Mouse (Mus musculus): ENCODE data around the gene Hadhb. TPM values are rescaled to one million over a fixed set of nuclear protein-coding genes. Genes with fewer than 3 reads are reported as not detected.
A peak's percentile ranks its signal among the peaks of the same experiment; 100 is the strongest.

The Hadhb gene
- polyA plus RNA-seq, 1 experiment from 2014 or later, result 99.9 TPM

DNA sequence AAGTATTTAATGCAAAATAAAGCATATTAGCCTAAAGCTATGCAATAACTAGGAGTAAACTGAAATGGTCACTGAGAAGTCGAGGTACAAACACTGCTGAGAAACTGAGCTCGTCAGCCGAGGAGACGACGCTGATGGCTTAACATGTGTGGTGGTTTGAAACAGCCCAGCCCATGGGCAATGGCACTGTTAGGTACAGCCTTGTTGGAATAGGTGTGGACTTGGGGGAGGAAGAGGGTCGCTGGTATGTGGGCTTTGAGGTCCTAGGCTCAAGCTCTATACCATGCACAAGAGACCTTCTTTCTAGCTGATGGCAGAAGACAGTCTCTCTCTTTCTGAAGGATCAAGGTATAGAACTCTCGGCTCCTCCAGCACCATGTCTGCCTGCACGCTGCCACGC lies 17.8 kb upstream of the Hadhb start:
- Histone ChIP-seq H3K27me3 (ENCODE audit: control insufficient read depth, insufficient read depth, low read length) (no peaks in the 10 kb centered on the region), H3K27ac (ENCODE audit: low read depth, low read length) (no peak overlapping the region), H3K9ac (ENCODE audit: low read depth, low read length) (no peak overlapping the region), H3K4me2 (replicated peaks; ENCODE audit: low read depth, low read length) (no peak overlapping the region), H3K4me3 (ENCODE audit: low read depth, low read length) (no peak overlapping the region), H3K4me1 (replicated peaks; ENCODE audit: control insufficient read depth, insufficient read depth, low read length) (no peaks in the 10 kb centered on the region), H3K36me3 (ENCODE audit: control insufficient read depth, insufficient read depth, low read length) (peaks cover 3% of the 10 kb centered on the region; the same call in 1 of the 2 replicates), H3K9me3 (ENCODE audit: control insufficient read depth, low read length) (no peaks in the 10 kb centered on the region)
- DNase-seq (ENCODE audit: low spot score) (no peak), ATAC-seq (ENCODE audit: low FRiP score) (no peak)
- 90% methylated on average over 9 of the region's 9 CpGs for WGBS

DNA sequence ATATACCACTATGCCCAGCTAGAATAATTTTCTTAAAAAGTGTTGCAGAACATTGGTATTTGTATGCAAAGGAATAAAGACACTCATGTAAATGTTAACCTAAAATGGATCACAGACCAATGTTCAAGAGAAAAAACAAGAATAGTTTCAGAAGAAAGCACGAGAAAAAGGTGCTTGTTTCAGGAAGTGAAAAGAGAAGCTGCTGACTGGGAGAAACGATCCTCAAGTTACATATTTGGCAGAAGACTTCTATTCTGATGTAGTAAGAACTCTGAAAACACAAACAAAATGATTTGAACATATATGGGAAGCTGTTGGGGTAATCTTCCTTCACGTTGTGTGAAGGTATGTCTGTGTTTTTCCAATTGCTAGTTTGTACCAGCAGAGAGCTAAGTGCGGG lies 16.9 kb upstream of the Hadhb start:
- ATAC-seq (ENCODE audit: low FRiP score) (no peak), DNase-seq (ENCODE audit: low spot score) (no peak)
- WGBS, result 92% methylated on average over 4 of the region's 4 CpGs
- no peak overlapping the region for H3K9ac ChIP-seq (ENCODE audit: low read depth, low read length)
- H3K4me2 ChIP-seq (replicated peaks; ENCODE audit: low read depth, low read length), result no peak overlapping the region
- peaks cover 3% of the 10 kb centered on the region; the same call in 1 of the 2 replicates for H3K36me3 ChIP-seq (ENCODE audit: control insufficient read depth, insufficient read depth, low read length)
- no peaks in the 10 kb centered on the region for H3K9me3 ChIP-seq (ENCODE audit: control insufficient read depth, low read length)
- H3K4me3 ChIP-seq (ENCODE audit: low read depth, low read length), result no peak overlapping the region
- H3K4me1 ChIP-seq (replicated peaks; ENCODE audit: control insufficient read depth, insufficient read depth, low read length), result no peaks in the 10 kb centered on the region
- H3K27ac ChIP-seq (ENCODE audit: low read depth, low read length), result no peak overlapping the region
- H3K27me3 ChIP-seq (ENCODE audit: control insufficient read depth, insufficient read depth, low read length), result no peaks in the 10 kb centered on the region

DNA sequence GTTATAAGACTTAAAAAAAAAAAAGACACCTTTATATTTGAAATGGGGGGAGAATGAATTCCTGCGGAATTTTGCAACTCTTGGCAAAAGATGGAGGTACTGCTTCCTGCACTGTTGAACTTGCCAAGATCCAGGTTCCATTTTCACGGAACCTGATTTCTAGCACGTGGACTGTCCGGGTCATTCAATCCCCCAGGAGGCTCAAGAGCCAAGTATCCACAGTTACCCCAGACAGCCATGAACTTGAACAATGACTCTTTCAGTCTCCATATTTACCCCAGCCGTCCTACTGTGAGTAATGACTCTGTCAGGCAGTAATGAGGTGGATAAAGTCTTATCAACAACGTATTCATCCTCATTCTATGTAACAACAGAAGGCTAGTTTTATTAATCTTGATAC lies 8.5 kb upstream of the Hadhb start:
- DNase-seq (ENCODE audit: low spot score), result no peak
- Histone ChIP-seq H3K4me2 (replicated peaks; ENCODE audit: low read depth, low read length) (no peak overlapping the region), H3K9me3 (ENCODE audit: control insufficient read depth, low read length) (no peaks in the 10 kb centered on the region), H3K27me3 (ENCODE audit: control insufficient read depth, insufficient read depth, low read length) (no peaks in the 10 kb centered on the region), H3K36me3 (ENCODE audit: control insufficient read depth, insufficient read depth, low read length) (no peaks in the 10 kb centered on the region; the same call in 1 of the 2 replicates), H3K27ac (ENCODE audit: low read depth, low read length) (no peak overlapping the region), H3K9ac (ENCODE audit: low read depth, low read length) (no peak overlapping the region), H3K4me3 (ENCODE audit: low read depth, low read length) (no peak overlapping the region), H3K4me1 (replicated peaks; ENCODE audit: control insufficient read depth, insufficient read depth, low read length) (no peaks in the 10 kb centered on the region)
- WGBS, result 91% methylated on average over 6 of the region's 6 CpGs
- no peak for ATAC-seq (ENCODE audit: low FRiP score)

GRCm38 (mm10) chr5:30148133-30148920 lies 6.7 kb upstream of the Hadhb start:
- Histone ChIP-seq H3K4me2 (replicated peaks; ENCODE audit: low read depth, low read length) (no peak overlapping the region), H3K27ac (ENCODE audit: low read depth, low read length) (no peak overlapping the region), H3K9me3 (ENCODE audit: control insufficient read depth, low read length) (no peaks in the 10 kb centered on the region), H3K4me1 (replicated peaks; ENCODE audit: control insufficient read depth, insufficient read depth, low read length) (no peaks in the 10 kb centered on the region), H3K9ac (ENCODE audit: low read depth, low read length) (no peak overlapping the region), H3K36me3 (ENCODE audit: control insufficient read depth, insufficient read depth, low read length) (no peaks in the 10 kb centered on the region; the same call in 1 of the 2 replicates), H3K4me3 (ENCODE audit: low read depth, low read length) (no peak overlapping the region), H3K27me3 (ENCODE audit: control insufficient read depth, insufficient read depth, low read length) (no peaks in the 10 kb centered on the region)
- ATAC-seq (ENCODE audit: low FRiP score) (no peak), DNase-seq (ENCODE audit: low spot score) (no peak)
- 87% methylated on average over 5 of the region's 5 CpGs for WGBS

DNA sequence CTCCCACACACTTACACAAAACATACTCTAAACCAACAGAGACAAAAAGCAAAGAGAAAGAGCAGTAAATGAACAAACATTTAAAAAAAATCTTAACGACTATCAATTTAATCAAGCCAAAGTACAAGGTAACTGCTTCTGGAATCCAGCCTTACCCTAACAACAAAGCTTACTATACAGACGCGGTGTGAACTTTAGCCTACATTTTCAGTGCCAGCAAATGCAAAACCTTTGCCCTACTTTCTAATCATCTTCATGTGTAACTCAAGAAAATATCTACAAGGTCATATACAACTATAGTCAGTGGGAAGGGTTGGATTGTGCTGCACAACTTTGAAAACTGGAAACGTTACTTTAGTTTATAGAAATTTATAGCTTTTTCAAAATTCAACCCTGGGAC lies 3.0 kb upstream of the Hadhb start:
- 85% methylated on average over 4 of the region's 4 CpGs for WGBS
- Histone ChIP-seq H3K36me3 (ENCODE audit: control insufficient read depth, insufficient read depth, low read length) (no peaks in the 10 kb centered on the region), H3K4me3 (ENCODE audit: low read depth, low read length) (no peak overlapping the region), H3K9ac (ENCODE audit: low read depth, low read length) (no peak overlapping the region), H3K27me3 (ENCODE audit: control insufficient read depth, insufficient read depth, low read length) (no peaks in the 10 kb centered on the region), H3K4me1 (replicated peaks; ENCODE audit: control insufficient read depth, insufficient read depth, low read length) (0 out of 2 replicates have a peak, but pooled peaks cover 2% of the 10 kb centered on the region), H3K9me3 (ENCODE audit: control insufficient read depth, low read length) (no peaks in the 10 kb centered on the region), H3K4me2 (replicated peaks; ENCODE audit: low read depth, low read length) (no peak overlapping the region), H3K27ac (ENCODE audit: low read depth, low read length) (no peak overlapping the region)
- ATAC-seq (ENCODE audit: low FRiP score) (no peak), DNase-seq (ENCODE audit: low spot score) (no peak)

GRCm38 (mm10) chr5:30152413-30152812 lies 2.6 kb upstream of the Hadhb start:
- H3K27ac ChIP-seq (ENCODE audit: low read depth, low read length), result no peak overlapping the region
- no peaks in the 10 kb centered on the region for H3K9me3 ChIP-seq (ENCODE audit: control insufficient read depth, low read length)
- no peaks in the 10 kb centered on the region for H3K36me3 ChIP-seq (ENCODE audit: control insufficient read depth, insufficient read depth, low read length)
- WGBS, result 91% methylated on average over 1 of the region's 1 CpGs
- no peak for ATAC-seq (ENCODE audit: low FRiP score)
- no peaks in the 10 kb centered on the region for H3K27me3 ChIP-seq (ENCODE audit: control insufficient read depth, insufficient read depth, low read length)
- no peak for DNase-seq (ENCODE audit: low spot score)
- H3K4me2 ChIP-seq (replicated peaks; ENCODE audit: low read depth, low read length), result no peak overlapping the region
- H3K4me3 ChIP-seq (ENCODE audit: low read depth, low read length), result no peak overlapping the region
- H3K4me1 ChIP-seq (replicated peaks; ENCODE audit: control insufficient read depth, insufficient read depth, low read length), result 0 out of 2 replicates have a peak, but pooled peaks cover 2% of the 10 kb centered on the region
- no peak overlapping the region for H3K9ac ChIP-seq (ENCODE audit: low read depth, low read length)

DNA sequence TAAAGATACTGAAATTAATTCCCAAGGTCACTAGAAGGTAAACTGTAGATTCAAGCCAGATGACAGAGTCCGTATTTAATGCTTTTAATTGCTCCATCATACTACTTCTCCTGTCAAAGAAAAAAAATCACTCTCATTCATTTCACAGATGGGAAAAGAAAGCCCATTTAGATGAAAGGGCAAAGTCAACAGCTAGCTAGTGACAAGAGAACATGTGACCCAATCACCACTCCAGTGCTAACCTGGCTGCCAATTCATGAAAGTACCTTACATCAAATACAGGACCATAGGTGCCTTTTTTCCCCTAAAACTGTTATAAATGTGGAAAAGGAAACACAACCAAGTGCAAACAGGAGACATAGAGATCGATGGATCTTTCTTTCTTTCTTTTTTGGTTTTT lies 1.8 kb upstream of the Hadhb start:
- ATAC-seq (ENCODE audit: low FRiP score) (no peak), DNase-seq (ENCODE audit: low spot score) (no peak)
- Histone ChIP-seq H3K27ac (ENCODE audit: low read depth, low read length) (no peak overlapping the region), H3K4me2 (replicated peaks; ENCODE audit: low read depth, low read length) (no peak overlapping the region), H3K36me3 (ENCODE audit: control insufficient read depth, insufficient read depth, low read length) (no peaks in the 10 kb centered on the region), H3K9ac (ENCODE audit: low read depth, low read length) (no peak overlapping the region), H3K4me1 (replicated peaks; ENCODE audit: control insufficient read depth, insufficient read depth, low read length) (0 out of 2 replicates have a peak, but pooled peaks cover 2% of the 10 kb centered on the region), H3K4me3 (ENCODE audit: low read depth, low read length) (no peak overlapping the region), H3K9me3 (ENCODE audit: control insufficient read depth, low read length) (no peaks in the 10 kb centered on the region), H3K27me3 (ENCODE audit: control insufficient read depth, insufficient read depth, low read length) (no peaks in the 10 kb centered on the region)
- WGBS, result 94% methylated on average over 2 of the region's 2 CpGs

- WGBS, result 26% methylated on average over 4 of the region's 4 CpGs
- H3K4me1 ChIP-seq (replicated peaks; ENCODE audit: control insufficient read depth, insufficient read depth, low read length), result 0 out of 2 replicates have a peak, but pooled peaks cover 2% of the 10 kb centered on the region
- H3K27me3 ChIP-seq (ENCODE audit: control insufficient read depth, insufficient read depth, low read length), result no peaks in the 10 kb centered on the region
- H3K4me3 ChIP-seq (ENCODE audit: low read depth, low read length), result peak overlapping the region; percentile 71
- no peaks in the 10 kb centered on the region for H3K9me3 ChIP-seq (ENCODE audit: control insufficient read depth, low read length)
- no peak overlapping the region for H3K27ac ChIP-seq (ENCODE audit: low read depth, low read length)
- DNase-seq (ENCODE audit: low spot score) (peak; percentile 55), ATAC-seq (ENCODE audit: low FRiP score) (no peak)
- H3K4me2 ChIP-seq (replicated peaks; ENCODE audit: low read depth, low read length), result peak overlapping the region; percentile 71
- H3K9ac ChIP-seq (ENCODE audit: low read depth, low read length), result peak overlapping the region; percentile 78
- H3K36me3 ChIP-seq (ENCODE audit: control insufficient read depth, insufficient read depth, low read length), result no peaks in the 10 kb centered on the region
Observed at GRCm38 (mm10) chr5:30154013-30154412, 1.0 kb upstream of the Hadhb start.

DNA sequence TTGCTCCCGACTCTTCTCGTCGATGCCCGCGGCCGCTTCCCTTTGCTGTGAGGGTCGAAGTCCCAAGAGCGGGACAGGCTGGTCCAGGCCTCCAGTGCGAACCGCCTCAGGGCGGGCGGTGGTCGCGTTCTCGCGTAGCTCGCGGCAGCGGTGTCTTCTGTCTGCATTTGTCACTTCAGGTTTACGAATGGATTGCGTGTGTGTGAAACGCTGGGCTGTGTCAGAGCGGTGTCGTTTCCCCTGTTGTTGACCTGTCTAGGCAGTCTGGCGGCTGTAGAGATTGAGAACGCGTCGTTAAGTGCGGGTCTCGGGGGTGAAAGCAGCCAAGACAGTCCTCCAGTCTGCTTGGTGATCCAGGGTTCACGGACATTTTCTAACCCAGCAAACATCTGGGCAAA lies 346 bp downstream of the Hadhb start:
- ATAC-seq (ENCODE audit: low FRiP score), result peak; percentile 82
- Histone ChIP-seq H3K9ac (ENCODE audit: low read depth, low read length) (peak overlapping the region; percentile 78), H3K4me1 (replicated peaks; ENCODE audit: control insufficient read depth, insufficient read depth, low read length) (0 out of 2 replicates have a peak, but pooled peaks cover 2% of the 10 kb centered on the region), H3K4me2 (replicated peaks; ENCODE audit: low read depth, low read length) (peak overlapping the region; percentile 75), H3K27ac (ENCODE audit: low read depth, low read length) (peak overlapping the region; percentile 56; the same call in 1 of the 2 replicates), H3K4me3 (ENCODE audit: low read depth, low read length) (peak overlapping the region; percentile 71), H3K36me3 (ENCODE audit: control insufficient read depth, insufficient read depth, low read length) (no peaks in the 10 kb centered on the region), H3K9me3 (ENCODE audit: control insufficient read depth, low read length) (no peaks in the 10 kb centered on the region), H3K27me3 (ENCODE audit: control insufficient read depth, insufficient read depth, low read length) (no peaks in the 10 kb centered on the region)
- DNase-seq (ENCODE audit: low spot score), result no peak
- under 1% methylated on average over 31 of the region's 31 CpGs for WGBS

All from hindbrain, embryonic 11.5 days (tissue).